Mouse (Mus musculus) A20 (cell line): ENCODE results near the gene Cog6.

Experiments used
- DNase-seq: peaks from one replicate; pipeline ENCODE4 v3.0.0-alpha.2; 2011; ENCODE audit warnings: low read depth, low spot score

The Cog6 gene

GRCm38 (mm10) chr3:53032432-53032831 lies 15.4 kb upstream of the Cog6 start:
- DNase-seq: no peak

DNA sequence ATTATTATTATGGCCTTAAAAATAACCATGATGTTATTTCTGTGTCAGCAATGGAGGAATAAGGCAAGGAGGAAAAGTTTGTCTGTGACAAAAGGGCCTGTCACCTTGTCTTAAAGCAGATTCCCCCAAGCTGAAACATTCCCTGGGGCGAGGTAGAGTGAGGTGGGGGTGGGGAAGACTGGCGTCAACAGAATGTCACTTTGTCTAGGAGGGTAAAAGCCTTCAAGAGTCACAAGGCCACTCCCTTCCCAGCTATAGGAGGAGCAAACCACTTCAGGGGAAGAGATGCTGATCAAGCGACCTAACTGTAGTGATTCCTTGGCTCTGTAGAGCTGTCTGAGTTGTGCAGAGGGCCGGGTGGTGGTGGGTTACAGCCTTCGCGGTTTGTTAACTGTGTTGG lies 14.5 kb upstream of the Cog6 start:
- DNase-seq: no peak

DNA sequence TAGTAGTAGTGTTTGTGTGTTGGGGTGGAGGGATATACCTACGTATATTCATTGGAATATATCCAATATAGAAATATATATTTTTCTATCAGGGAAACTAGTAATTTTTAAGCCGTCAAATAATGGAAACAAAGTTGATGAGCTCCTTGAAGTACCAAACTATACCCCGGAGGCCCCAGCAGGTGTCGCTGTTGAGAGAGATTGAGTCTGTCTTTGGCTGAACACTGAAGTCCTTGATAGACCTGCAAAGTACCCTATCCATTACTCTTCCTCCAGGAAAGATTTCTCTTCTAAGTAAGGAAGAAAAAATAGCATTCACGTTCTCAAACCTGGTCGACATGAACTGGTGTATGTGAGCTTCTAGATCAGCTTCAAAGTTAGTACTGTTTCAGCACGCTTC lies 12.0 kb upstream of the Cog6 start:
- DNase-seq: peak; percentile 69

GRCm38 (mm10) chr3:53027333-53027732 lies 10.3 kb upstream of the Cog6 start:
- no peak for DNase-seq

- DNase-seq: no peak
Measured at GRCm38 (mm10) chr3:53007411-53007810, 9.6 kb downstream of the Cog6 start.

DNA sequence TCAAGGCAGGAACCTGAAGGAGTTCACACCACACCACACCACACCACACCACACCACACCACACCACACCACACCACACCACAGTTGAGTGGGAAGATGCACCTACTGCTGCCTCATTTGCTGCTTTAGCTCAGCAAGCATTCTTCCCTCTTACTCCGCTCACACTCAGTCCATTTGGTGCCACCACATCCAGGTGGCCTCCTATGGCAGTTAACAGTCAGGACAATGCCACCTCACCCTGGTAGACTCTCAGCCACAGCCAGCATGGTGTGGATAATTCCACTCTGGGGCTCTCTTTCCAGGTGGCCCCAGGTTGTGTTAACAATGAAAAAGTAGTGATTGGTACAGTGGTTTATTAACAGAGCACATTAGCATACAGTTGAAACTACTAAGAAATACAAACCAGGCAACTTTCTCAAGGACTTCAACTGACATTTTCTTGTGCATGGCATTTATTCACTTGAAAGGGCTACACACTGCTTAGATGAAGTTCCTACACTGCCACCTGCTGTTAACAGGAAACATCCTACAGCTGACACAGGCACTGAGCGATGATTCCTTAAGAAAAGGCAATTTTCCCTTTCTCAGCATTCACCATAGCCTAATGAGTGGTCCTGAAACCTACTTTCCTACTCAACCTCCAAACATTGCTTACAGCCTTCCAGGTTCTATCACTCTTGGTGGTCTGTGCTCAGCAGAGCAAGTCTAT lies 12.5 kb downstream of the Cog6 start:
- DNase-seq: peak; percentile 31

- DNase-seq: no peak
Measured at GRCm38 (mm10) chr3:53002076-53002475, 15.0 kb downstream of the Cog6 start.

DNA sequence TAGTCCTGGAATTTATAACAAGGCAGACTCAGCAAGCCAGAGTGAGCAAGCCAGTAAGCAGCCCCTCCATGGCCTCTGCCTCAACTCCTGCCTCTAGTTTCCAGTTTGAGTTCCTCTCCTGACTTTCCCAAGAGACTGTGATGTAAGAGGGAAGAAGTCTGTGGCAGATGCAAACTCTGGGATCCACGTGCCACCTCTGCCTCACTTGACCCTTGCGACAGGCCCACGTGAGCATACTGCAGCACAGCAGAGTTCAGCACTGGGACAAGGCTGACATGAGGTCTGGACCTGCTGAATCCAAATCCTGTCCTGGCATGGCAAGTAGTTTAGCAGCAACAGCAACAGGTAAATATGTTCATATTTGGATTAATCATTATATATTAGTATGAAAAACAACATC lies 17.0 kb downstream of the Cog6 start:
- DNase-seq: no peak

- no peak for DNase-seq
Measured at GRCm38 (mm10) chr3:52999016-52999744, 17.9 kb downstream of the Cog6 start.

DNA sequence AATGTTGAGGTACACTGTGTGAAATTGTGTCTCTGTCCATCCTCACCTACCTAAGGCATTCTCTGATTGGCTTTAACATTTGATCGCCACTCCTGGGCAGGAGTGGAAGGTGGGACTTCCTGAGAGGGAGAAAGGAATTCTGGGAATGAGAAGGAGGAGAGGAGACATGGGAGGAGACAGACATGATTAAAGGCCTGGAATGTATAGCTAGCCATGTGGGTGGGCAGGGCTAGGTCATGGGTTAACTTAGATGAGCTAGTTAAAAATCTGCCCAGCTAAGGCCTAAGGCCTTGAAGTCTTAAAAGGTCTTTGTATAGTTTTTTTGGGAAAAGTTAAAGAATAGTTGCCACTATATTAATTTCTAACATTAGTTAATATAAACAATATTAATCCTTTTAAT lies 19.7 kb downstream of the Cog6 start:
- DNase-seq: no peak

DNA sequence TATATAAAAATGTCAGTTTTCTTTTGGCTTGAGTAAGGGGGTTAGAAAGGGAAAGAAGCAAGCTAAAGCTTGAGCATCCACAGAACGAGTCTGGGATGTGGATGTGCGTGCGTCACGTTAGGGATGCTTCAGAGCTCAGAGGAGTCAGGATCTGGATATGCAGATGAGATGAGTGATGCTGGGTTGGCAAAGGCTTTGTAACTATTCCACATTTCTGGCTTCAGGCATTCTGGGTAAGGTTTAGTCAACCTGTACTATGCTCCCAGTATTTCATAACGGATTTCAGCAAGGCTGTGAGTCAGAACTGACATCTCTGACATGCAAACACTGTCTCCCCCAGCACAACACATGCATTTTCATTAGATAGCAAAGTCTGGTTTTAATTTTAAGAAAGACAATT lies 20.4 kb downstream of the Cog6 start:
- no peak for DNase-seq

DNA sequence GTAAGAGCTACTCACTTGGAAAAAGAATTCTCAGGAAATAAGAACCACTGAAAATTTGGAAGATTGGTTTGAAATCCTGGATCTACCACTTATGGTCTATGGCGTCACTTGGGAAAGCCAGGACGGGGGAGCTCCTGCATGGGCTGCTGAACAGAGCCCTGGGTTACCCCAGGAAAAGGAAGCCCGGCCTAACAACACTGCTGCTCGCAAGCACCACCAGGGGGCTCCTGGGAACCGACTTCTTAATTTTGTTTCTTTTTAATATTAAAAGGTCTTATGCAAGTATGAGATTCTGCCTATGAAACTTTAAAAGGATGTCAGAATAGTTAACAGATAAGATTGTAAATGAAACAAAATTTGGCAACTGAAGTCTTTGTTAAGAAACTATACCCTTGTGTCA lies 22.4 kb downstream of the Cog6 start:
- peak; percentile 8 for DNase-seq

DNA sequence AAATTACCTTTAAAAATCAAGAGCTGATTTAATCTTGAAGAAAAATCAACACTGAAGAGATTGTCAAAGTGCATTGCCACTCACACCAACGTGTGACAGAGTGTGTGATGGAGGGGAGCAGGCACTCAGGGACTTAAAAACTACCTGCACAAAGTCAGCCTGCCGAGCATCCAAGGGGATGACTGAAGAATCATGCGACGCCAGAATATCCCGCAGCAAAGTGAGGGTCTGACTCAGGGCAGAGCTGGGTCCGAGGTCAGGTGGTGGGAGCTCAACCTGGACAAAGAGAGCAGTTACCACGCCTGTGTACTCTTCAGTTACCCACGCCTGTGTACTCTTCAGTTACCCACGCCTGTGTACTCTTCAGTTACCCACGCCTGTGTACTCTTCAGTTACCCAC lies 23.7 kb downstream of the Cog6 start:
- no peak for DNase-seq

GRCm38 (mm10) chr3:52990041-52990737 lies 26.8 kb downstream of the Cog6 start:
- no peak for DNase-seq

GRCm38 (mm10) chr3:52985508-52985941 lies 31.5 kb downstream of the Cog6 start:
- DNase-seq: peak; percentile 51

GRCm38 (mm10) chr3:52983772-52984171 lies 33.3 kb downstream of the Cog6 start:
- DNase-seq: no peak

GRCm38 (mm10) chr3:52982993-52983392 lies 34.0 kb downstream of the Cog6 start:
- no peak for DNase-seq

GRCm38 (mm10) chr3:52974674-52975556 lies 42.1 kb downstream of the Cog6 start:
- DNase-seq: peak; percentile 55

- DNase-seq: no peak
Measured at GRCm38 (mm10) chr3:52972916-52973315, 44.1 kb downstream of the Cog6 start.

GRCm38 (mm10) chr3:52967046-52967445 lies 50.0 kb downstream of the Cog6 start:
- no peak for DNase-seq

- no peak for DNase-seq
Measured at GRCm38 (mm10) chr3:52964206-52964605, 52.8 kb downstream of the Cog6 start.

DNA sequence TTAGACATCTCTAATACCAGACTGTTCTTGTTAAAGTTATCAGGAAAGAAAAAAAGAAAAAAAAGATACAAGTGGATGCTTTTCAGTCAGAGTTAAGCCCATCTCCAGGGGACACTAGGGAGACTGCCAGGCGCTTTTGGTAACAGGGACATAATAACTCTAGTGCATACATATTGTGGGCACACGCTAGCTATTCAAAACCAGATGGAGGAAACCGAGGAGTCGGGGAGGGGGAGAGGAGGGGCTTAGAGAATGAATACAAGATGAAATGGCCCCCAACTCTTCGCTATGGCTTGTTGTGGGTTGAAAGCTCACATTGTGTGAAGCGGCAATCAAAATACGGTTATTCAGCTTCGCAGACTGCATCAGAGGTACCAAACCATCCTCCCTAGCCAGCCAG lies 53.6 kb downstream of the Cog6 start:
- no peak for DNase-seq
